Mouse (Mus musculus) CH12F3 (cell line): ENCODE measurements around the gene Zfp784.

Source experiments
- in situ Hi-C: fragments of 300-500 bp; cut with MboI; formaldehyde crosslinking; loops from 2 replicates; pipeline ENCODE4 v1.14.3; 2020; ENCODE audit warnings: low sequenced_read_pairs

Zfp784 gene

DNA sequence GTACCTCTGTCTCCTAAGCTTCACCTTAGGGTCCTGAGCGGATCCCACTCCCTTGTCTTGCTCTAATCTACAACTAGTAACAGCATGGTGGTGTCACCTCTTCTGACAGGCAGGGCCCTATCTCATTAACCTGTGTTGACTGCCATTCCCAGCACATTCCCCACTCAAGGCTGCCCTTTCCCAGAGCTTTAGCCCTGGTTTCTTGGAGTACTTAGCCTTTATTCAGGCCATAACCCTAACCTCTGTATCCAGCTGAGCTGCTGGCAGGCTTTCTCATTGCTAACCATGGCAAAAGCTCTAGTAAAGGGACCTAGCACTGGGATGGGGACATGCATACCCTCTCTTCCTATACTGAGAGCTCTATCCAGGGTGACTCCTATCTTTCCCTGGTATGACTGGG is 20.4 kb upstream of the Zfp784 start:
- in situ Hi-C loops: no loop called here

DNA sequence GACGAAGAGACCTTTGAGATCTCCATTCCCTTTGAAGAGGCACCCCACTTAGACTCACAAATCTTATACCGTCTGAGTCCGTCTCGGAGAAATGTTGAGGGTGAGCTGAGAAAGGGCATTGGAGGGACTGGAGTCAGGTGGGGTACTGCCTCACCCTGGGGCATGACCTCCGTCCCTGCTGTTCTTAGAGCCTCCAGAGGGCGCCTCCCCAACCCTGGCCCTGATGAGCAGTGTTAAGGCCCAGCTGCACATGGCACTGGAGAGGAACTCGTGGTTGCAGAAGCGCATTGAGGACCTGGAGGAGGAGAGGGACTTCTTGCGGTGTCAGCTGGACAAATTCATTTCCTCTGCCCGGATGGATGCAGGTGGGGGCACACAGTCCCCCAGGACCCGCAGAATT is 19.6 kb upstream of the Zfp784 start:
- in situ Hi-C loops: no loop called here

DNA sequence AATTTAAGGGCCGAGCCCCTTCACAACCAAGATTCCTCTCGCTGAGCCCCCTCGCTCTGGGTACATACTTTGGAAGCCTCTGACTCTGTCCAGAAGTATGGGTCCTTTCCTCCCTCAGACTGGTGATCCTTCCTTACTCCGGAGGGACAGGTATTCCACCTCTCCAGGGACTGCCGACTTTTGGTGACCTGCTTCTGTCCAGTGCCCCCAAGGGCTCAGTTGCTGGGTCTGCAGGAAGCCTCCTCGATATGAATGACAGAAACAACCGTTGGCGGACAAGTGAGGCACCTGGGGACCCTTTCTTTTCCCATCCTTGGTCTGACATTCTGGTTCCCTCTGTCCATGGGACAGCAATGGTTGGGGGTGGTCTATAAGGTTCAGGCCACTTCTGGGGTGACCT is 19.1 kb upstream of the Zfp784 start:
- in situ Hi-C loops: no loop called here

DNA sequence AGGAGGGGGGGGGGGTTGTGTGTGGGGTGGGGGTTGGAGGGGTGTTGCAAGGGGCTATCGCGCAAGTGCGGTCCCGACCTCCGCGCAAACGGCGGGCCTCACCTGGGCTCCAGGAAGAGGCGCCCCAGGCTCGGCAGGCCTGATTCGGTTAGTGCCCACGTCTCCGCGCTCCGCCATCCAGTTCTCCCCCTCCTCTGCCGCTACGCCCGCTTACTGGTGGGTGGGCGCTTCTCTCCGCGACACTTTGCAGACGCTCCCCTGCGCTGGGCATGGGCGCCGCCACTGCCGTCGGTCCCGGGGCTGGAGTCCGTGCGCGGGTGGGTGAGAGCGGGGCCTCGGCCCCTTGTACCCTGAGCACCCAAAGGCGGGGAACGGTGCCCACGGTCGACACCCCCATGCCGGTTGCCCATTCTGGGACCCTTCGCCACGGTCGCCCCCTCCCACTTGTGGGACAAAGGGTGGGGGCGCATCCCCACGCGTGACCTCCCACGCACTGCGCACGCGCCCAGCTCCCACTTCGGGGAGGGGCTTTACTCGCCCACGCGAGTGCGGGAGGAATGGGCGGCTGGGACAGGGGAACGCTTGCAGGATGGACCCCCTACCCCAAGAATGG is 18.5 kb upstream of the Zfp784 start:
- in situ Hi-C loops: no loop called here

DNA sequence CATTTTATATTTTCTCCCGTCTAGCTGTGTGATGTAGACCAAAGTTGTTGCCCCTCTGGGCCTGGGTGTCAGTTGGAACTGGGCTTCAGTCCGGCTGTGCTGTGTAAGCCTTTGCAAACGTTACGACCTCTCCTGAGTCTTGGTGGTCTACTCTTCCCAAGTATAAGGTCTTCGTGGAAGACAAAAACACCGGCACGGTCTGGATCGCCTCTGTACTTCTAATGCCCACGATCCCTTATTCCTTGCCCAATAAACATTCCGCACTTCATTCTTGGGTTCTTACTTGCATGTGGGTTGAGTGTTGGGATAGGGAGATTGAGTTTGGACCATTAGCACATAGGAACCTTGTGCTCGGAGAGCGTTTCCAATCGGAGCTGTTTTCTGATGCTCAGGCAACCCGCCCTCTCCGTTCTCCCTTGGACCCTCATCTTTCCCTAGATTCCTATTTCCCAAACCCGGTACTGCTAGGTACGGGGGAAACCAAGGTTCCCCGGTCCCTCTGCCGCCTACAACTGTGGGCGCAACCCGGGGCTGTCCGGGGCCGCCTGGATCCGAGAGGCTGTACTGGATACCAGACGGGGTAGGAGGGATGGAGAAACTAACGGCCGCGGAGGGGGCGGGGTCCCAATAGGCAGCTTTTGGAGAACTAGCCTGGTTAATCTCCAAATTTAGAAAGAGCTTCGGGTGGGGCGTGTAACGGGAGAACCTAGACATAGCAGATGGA is 15.4 kb upstream of the Zfp784 start:
- in situ Hi-C loops: no loop called here

DNA sequence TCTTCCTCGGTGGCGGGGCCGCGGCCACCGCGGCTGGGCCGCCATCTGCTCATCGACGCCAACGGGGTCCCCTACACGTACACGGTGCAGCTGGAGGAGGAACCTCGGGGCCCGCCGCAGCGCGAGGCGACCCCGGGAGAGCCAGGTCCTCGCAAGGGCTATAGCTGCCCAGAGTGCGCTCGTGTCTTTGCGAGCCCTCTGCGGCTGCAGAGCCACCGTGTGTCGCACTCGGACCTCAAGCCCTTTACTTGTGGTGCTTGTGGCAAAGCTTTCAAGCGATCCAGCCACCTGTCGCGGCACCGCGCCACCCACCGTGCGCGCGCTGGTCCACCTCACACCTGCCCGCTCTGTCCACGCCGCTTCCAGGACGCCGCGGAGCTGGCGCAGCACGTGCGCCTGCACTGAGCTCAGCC is 14.7 kb upstream of the Zfp784 start:
- in situ Hi-C loops: no loop called here

DNA sequence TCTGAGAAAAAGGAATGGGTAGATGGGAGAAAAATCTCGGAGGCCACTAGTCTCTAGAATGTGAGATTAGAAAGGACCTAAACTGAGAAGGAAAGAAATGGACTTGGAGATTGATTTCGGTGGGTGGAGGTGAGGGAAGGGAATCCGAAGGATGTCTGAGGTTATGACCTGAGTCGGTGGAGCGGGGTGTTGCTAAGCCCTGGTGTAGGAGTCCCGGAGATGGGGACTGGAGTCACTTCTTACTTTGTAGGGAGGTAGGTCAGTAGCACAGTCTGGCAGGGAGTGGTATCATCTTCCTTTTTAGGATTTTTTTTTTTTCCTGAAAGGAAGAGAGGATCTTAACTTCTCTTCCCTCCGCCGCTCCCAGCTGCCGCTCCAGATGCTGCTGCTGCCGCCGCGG is 14.2 kb upstream of the Zfp784 start:
- in situ Hi-C loops: no loop called here

DNA sequence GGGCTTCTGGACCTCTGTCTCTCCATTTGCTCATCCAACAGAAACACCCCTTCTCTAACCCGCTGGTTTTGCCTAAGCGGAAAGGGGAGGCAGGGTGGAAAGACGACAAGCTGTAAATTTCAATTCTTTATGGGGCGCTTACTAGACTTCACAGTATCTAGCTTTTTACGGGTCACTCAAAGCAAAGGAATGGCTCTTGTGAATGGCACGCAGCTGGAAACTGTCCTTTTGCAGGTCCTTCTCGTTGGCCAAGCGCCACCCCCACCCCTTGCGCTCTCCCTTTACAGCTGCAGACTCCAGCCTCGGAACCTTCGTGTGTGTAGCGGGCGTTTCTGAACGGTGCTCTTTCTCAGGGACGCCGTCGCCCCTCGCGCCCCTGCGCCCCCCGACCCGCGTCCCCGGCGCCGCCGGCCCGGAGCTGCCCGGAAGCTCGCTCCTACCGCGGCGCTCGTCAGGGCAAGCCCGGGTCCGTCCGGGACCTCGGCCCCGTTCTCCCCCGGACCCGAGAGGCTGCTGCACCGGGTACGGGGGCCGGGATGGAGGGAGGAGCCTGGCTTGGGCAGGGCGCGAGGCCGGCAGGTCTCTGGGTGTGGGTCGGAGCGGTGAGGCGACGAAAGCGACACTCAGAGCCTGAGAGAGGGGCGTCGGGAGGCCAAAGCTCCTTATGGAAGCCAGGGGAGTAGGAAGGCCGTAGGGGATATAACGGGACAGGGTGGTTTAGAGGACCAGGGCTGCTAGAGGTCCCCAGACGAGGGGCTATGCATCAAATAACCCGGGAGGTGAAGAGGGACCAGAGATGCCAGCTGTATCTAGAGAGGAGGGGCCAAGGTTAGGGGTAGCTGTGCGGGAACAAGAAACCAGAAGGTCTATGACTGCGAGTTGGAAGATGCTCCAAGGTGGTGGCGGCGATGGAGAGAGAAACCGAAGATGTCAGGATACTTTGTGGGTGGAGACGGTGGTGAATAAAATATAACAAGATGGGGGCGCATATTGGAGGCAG is 13.2 kb upstream of the Zfp784 start, which contains the start of gene Zfp580:
Gene Zfp580 (plus strand): TSS at position 346 of the 1,000 bp plus-strand sequence.
- in situ Hi-C loops: no loop called here

DNA sequence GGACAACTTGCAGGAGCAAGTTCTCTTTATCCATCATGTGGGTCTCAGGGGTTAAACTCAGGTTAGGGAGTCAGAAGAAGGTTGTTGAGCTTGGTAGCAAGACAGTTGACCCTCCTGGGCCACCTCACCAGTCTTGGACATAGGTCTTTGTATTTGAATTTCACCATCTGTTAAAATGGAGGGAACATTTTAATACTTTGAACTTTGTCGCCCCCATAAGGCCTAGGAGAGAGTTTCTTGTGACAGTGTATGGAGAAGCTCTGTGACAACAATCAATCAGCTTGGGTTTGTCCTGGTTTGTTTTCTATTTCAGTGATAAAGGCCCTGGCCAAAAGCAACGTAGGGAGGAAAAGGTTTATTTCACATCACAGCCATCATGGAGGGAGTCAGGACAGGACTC is 9.1 kb upstream of the Zfp784 start:
- in situ Hi-C loops: loop anchor here (5.0 kb wide), 1 partner anchor 105 kb away; no protein-coding TSS in a partner anchor

DNA sequence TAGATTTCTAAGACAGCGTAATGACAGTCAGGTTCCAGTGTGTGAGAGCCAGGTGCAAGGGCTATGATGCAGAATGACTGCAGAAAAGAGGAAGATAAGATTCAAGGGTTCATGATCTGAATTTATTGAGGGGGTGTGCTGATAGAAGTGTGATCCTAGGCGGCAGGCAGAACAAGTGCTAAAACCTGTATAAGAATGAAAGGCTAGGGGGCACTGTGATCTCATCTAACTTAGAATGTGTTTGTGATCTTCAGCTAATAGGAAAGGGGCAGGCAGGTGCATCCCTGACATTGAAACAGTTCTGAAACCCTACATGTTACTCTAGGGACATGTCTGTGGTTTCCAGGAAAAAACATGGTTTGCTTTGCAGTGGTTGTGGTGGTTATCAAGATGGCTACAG is 7.9 kb upstream of the Zfp784 start:
- in situ Hi-C loops: loop anchor here (5.0 kb wide), 1 partner anchor 104 kb away; no protein-coding TSS in a partner anchor

DNA sequence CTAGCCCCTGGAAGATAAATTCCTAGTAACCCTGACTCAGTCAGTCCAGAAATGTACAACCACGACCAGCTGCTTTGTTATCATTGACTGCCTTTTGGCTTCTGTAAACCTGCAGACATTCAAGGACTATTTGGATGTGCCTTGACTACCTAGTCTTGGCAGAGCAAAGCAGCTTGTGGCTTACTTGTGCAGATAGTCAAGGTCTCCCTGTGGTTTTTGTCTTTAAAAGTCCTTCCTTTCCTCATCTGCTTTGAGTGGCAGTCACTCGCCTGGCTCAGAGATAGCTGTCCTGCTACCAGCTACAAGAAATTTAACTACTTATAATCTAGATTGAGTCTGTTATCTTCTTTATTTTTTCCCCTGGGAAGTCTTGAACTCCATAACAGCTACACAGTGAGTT is 6.7 kb upstream of the Zfp784 start:
- in situ Hi-C loops: loop anchor here (5.0 kb wide), 1 partner anchor 103 kb away; no protein-coding TSS in a partner anchor

DNA sequence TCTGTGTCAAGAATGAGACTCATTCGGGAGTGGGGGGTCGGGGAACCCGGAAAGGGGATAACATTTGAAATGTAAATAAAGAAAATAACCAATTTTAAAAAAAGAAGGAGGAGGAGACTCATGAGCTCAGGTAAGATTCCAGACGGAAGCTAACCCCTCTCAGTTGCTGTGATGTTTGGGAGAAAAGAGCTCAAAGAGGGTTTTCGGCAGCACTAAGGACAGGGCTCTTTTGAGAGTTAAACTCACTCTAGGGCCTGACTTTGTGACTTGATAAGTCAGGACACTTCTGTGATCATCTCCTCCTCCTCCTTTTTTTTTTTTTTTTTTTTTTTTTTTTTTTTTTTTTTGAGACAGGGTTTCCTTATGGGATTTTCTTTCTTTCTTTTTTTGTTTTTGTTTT is 694 bp upstream of the Zfp784 start:
- in situ Hi-C loops: no loop called here

DNA sequence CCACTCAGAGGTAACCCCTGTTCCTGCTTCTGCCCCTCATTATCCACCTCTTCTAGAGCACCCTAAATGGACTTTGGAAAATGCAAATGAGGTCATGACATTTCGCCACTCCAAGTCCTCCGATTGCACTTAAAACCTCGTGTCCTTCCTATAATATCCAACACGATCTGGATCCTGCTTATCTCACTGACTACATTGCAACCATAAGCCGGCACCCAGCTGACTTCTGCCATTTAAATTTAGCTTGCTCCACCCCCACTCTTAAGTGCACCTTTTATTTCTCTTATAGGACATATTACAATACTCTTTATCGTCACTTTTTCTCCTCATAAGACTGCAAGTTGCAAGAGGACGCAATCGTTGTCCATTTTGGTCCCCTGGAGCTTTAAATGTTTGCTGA is 779 bp downstream of the Zfp784 start:
- in situ Hi-C loops: no loop called here

DNA sequence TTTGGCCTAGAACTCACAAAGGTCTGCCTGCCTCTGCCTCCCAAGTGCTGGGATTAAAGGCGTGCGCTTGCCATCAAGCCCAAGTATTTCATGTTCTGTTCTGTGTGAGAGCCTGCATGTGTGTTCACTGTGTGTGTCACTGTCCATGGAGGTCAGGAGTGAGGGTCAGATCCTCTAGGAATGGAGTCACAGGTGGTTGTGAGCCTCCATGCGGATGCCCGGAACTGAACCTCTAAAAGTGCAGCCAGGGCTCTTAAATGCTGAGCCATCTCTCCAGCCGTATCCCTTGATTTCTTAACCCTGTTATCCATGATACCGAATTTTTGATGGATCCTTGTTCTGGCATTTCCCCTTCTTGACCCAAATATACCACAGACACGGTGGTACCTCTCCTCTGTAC is 1.2 kb downstream of the Zfp784 start:
- in situ Hi-C loops: no loop called here

DNA sequence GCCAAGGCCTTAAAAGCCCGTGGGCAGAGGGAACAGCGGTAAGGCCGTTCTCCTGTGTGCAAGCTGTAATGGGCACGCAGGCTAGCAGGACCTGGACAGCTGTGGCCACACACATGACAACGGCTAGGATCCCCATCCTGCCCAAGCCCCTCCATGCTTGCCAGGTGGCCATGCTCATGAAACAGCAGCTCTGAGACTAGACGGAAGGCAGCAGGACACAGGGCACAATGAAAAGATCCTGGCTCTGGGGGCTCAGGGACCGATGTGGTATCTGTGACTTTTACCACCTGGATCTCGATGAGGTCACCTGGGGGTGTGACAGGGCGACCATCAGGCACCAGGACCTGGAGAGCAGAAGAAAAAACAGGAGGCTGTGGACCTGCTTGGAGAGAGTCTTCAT is 2.1 kb downstream of the Zfp784 start:
- in situ Hi-C loops: no loop called here

DNA sequence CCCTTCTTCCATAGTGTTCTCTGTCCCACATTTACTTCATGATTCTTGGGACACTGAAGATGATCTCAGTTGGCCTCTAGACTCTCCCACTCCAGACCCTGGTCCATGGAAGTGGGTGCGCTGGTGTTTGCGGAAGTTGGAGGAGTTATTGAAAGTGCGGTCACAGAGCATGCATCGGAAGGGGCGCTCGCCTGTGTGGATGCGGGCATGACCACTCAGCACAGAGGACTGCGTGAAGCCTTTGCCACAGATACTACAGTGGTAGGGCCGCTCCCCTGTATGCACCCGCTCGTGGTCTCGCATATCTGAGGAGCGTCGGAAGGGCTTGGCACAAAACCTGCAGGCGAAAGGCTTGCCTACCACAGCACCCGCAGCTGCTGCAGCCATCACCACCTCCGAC is 2.6 kb downstream of the Zfp784 start:
- in situ Hi-C loops: no loop called here

DNA sequence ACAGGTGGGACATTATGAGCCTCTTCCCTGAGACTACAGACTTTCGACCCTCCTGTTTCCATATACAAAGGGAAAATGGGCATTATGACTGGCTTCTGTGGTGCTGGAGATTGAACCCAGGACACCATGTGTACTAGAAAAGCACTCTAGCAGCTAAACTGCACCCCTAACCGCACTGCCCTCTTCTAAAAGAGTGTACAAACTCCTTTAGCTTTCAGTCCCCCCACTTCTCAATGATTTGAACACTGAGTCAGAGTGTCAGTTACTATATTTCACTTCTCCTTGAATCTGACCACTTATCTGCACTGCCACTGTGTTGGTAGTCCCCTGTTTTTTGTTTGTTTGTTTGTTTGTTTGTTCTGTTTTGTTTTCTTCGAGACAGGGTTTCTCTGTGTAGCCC is 4.4 kb downstream of the Zfp784 start, which contains the start of gene 4632433K11Rik:
Gene 4632433K11Rik (plus strand): TSS at position 301 of the 400 bp plus-strand sequence.
- in situ Hi-C loops: no loop called here

DNA sequence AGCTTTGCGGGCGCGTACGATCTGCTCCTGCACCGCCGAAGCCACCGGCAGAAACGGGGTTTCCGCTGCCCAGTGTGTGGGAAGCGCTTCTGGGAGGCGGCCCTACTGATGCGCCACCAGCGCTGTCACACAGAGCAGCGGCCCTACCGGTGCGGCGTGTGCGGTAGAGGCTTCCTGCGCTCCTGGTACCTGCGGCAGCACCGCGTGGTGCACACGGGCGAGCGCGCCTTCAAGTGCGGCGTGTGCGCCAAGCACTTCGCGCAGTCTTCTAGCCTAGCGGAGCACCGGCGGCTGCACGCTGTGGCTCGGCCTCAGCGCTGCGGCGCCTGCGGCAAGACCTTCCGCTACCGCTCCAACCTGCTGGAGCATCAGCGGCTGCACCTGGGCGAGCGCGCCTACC is 6.8 kb downstream of the Zfp784 start:
- in situ Hi-C loops: no loop called here

DNA sequence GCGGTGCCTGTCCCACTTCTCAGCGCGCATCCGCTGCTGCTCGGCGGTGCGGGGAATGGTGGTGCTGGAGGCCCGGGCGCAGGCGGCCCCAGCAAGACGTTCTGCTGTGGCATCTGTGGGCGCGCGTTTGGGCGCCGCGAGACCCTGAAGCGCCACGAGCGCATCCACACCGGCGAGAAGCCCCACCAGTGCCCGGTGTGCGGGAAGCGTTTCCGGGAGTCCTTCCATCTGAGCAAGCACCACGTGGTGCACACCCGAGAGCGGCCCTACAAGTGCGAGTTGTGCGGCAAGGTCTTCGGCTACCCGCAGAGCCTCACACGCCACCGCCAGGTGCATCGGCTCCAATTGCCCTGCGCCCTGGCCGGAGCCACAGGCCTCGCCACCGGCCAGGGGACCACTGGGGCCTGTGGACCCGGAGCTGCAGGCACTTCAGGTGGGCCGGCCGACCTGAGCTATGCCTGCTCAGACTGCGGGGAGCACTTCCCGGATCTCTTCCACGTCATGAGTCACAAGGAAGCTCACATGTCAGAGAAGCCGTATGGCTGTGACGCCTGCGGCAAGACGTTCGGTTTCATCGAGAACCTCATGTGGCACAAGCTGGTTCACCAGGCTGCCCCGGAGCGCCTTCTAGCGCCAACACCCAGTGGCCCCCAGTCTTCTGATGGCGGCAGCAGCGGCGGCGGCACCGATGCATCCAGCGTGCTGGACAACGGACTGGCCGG is 7.5 kb downstream of the Zfp784 start:
- in situ Hi-C loops: no loop called here

DNA sequence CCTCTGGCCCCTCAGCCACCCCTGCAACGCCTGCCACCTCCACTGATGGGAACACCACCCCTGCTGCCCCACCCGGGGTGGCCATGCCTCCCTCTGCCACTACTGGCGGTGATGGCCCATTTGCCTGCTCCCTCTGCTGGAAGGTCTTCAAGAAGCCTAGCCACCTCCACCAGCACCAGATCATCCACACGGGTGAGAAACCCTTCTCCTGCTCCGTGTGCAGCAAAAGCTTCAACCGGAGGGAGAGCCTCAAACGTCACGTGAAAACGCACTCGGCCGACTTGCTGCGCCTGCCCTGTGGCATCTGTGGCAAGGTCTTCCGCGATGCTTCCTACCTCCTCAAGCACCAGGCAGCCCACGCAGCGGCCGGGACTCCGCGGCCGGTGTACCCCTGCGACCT is 8.3 kb downstream of the Zfp784 start:
- in situ Hi-C loops: no loop called here

DNA sequence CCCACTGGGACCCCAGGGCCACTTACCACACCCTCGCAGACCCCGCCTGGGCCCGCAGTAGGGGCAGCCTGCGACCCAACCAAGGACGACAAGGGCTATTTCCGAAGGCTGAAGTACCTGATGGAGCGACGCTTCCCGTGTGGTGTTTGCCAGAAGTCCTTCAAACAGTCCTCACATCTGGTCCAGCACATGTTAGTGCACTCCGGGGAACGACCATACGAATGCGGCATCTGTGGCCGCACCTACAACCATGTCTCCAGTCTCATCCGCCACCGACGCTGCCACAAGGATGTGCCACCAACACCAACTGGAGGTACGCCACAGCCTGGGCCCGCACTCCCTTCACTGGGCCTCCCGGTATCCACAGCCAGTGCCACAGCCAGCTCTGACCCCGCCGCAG is 8.7 kb downstream of the Zfp784 start:
- in situ Hi-C loops: no loop called here
